8 mouse cellular contexts compared by ENCODE assay signal in the genomic region with DNA sequence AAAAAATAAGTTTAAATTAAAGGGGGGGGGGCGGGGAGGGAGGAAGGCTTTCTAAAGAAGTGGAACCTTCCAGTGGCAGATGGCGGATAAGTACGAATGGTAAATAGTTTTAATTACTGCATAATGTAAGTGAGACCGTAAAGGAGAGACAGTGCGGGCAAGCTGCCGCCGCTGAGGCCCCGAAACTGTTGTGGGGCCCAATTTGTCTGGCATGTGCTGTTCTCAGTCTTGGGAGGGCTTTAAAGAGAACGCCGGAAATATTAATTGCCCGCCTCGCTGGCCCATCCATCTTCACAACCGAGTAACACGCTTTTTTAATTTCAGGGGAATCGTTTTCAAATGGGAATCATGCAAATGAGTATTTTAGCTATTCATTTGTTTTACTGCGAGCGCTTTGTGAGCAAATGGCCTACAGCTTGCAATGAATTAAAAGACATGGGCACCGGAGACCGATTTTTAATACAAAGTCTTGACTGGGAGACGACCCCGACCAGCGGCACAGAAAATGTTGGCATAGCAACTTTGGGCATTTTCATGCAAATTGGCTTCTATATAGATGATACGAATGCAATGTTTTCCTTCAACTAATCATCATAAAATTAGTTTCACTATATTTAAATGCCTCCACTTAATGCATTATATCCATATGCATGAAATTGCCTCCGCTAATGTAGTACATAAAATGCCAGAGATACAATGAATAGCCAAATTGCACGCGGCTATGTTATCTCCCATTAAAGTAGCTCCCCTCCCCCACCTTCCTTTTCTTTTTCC.
DNase-seq lines count a peak whose midpoint lies in the region; ATAC-seq and TF ChIP-seq lines count a peak whose summit lies in the region.

No protein-coding gene starts in this region.

- no peak for ATAC-seq in lung, embryonic 15.5 days (ENCODE audit: borderline replicate concordance, extremely low read depth, low FRiP score, low TSS enrichment)
- no peak for ATAC-seq in limb, embryonic 12.5 days (ENCODE audit: insufficient number of reproducible peaks, insufficient read depth, low FRiP score, low TSS enrichment, low read depth)
- ATAC-seq in neural tube, embryonic 15.5 days (ENCODE audit: low FRiP score), result peak; percentile 66

- peak overlapping the region; percentile 47 for H3K4me2 ChIP-seq in lung, embryonic 15.5 days
- peak overlapping the region; percentile 55 for H3K4me2 ChIP-seq in limb, embryonic 12.5 days
- peak overlapping the region; percentile 54 for H3K4me2 ChIP-seq in neural tube, embryonic 15.5 days

- H3K27me3 ChIP-seq in cerebellum, adult 2 months (ENCODE audit: control insufficient read depth, insufficient read depth, low read length), result no peaks in the 10 kb centered on the region; the same call in 1 of the 2 replicates
- no peaks in the 10 kb centered on the region for H3K27me3 ChIP-seq in lung, embryonic 15.5 days
- H3K27me3 ChIP-seq in limb, embryonic 12.5 days, result peaks cover 7% of the 10 kb centered on the region
- peaks cover 3% of the 10 kb centered on the region; the same call in 1 of the 2 replicates for H3K27me3 ChIP-seq in neural tube, embryonic 15.5 days (replicated peaks)
- H3K27me3 ChIP-seq in thymus, adult 2 months (ENCODE audit: control insufficient read depth, insufficient read depth, low read length), result no peaks in the 10 kb centered on the region

- peak in 1 of 2 experiments; percentile 11 for DNase-seq in cerebellum, adult 2 months
- DNase-seq in cerebellum, postnatal 25 days, result no peak
- no peak for DNase-seq in lung, postnatal 14 days
- no peak for DNase-seq in right cerebral cortex, adult 2 months (ENCODE audit: low spot score in 2 of 2)
- DNase-seq in thymus, adult 2 months, result no peak

- H3K9ac ChIP-seq in lung, embryonic 15.5 days, result no peak overlapping the region
- H3K9ac ChIP-seq in limb, embryonic 12.5 days (replicated peaks), result no peak overlapping the region
- 0 out of 2 replicates have a peak overlapping the region, but pooled peaks have one; percentile 20 for H3K9ac ChIP-seq in neural tube, embryonic 15.5 days (replicated peaks)

- TF ChIP-seq CTCF in cerebellum, adult 2 months (IDR thresholded peaks at IDR 0.05; ENCODE audit: borderline replicate concordance, insufficient read depth, low read depth, low read length), result no peak
- TF ChIP-seq CTCF in thymus, adult 2 months (IDR thresholded peaks at IDR 0.05; ENCODE audit: borderline replicate concordance, control insufficient read depth, extremely low read depth, insufficient read depth, low read length, poor library complexity), result no peak

- peak overlapping the region; percentile 11 for H3K4me3 ChIP-seq in cerebellum, adult 2 months (replicated peaks; ENCODE audit: insufficient read depth, low read depth, low read length)
- H3K4me3 ChIP-seq in lung, embryonic 15.5 days, result 0 out of 2 replicates have a peak overlapping the region, but pooled peaks have one; percentile 2
- H3K4me3 ChIP-seq in limb, embryonic 12.5 days (replicated peaks), result peak overlapping the region; percentile 23
- peak overlapping the region; percentile 13; the same call in 1 of the 2 replicates for H3K4me3 ChIP-seq in neural tube, embryonic 15.5 days (replicated peaks)
- H3K4me3 ChIP-seq in thymus, adult 2 months (ENCODE audit: control insufficient read depth, insufficient read depth, low read length), result no peak overlapping the region

- WGBS in cerebellum, adult 2 months, result 11% methylated on average over 26 of the region's 26 CpGs
- 26% methylated on average over 26 of the region's 26 CpGs for WGBS in lung, embryonic 15.5 days
- 18% methylated on average over 26 of the region's 26 CpGs for WGBS in limb, embryonic 12.5 days
- WGBS in neural tube, embryonic 15.5 days, result 5% methylated on average over 25 of the region's 26 CpGs
- WGBS in thymus, adult 2 months, result 37% methylated on average over 26 of the region's 26 CpGs

- H3K4me1 ChIP-seq in cerebellum, adult 2 months (ENCODE audit: control insufficient read depth, insufficient read depth, low read length), result no peaks in the 10 kb centered on the region
- H3K4me1 ChIP-seq in lung, embryonic 15.5 days, result peaks cover 22% of the 10 kb centered on the region; the same call in 1 of the 2 replicates
- H3K4me1 ChIP-seq in limb, embryonic 12.5 days (replicated peaks), result peaks cover 31% of the 10 kb centered on the region
- H3K4me1 ChIP-seq in neural tube, embryonic 15.5 days, result peaks cover 62% of the 10 kb centered on the region
- 0 out of 2 replicates have a peak, but pooled peaks cover 3% of the 10 kb centered on the region for H3K4me1 ChIP-seq in thymus, adult 2 months (replicated peaks; ENCODE audit: control insufficient read depth, insufficient read depth, low read length)

- no peak overlapping the region for H3K27ac ChIP-seq in cerebellum, adult 2 months (ENCODE audit: insufficient read depth, low read length)
- no peak overlapping the region for H3K27ac ChIP-seq in lung, embryonic 15.5 days
- H3K27ac ChIP-seq in limb, embryonic 12.5 days, result no peak overlapping the region
- peak overlapping the region; percentile 78 for H3K27ac ChIP-seq in neural tube, embryonic 15.5 days (replicated peaks)
- H3K27ac ChIP-seq in thymus, adult 2 months (ENCODE audit: control insufficient read depth, insufficient read depth, low read length), result no peak overlapping the region

- no peaks in the 10 kb centered on the region for H3K9me3 ChIP-seq in lung, embryonic 15.5 days
- 0 out of 2 replicates have a peak, but pooled peaks cover 3% of the 10 kb centered on the region for H3K9me3 ChIP-seq in limb, embryonic 12.5 days
- no peaks in the 10 kb centered on the region for H3K9me3 ChIP-seq in neural tube, embryonic 15.5 days (replicated peaks)

- no peak for TF ChIP-seq POLR2A in cerebellum, adult 2 months (IDR thresholded peaks at IDR 0.05; ENCODE audit: borderline replicate concordance, insufficient read depth, low read length)
- TF ChIP-seq POLR2A in thymus, adult 2 months (IDR thresholded peaks at IDR 0.05; ENCODE audit: control insufficient read depth, extremely low read depth, insufficient read depth, low read length, poor library complexity), result no peak

- H3K36me3 ChIP-seq in lung, embryonic 15.5 days, result no peaks in the 10 kb centered on the region
- no peaks in the 10 kb centered on the region for H3K36me3 ChIP-seq in limb, embryonic 12.5 days
- H3K36me3 ChIP-seq in neural tube, embryonic 15.5 days, result no peaks in the 10 kb centered on the region
- H3K36me3 ChIP-seq in thymus, adult 2 months (ENCODE audit: control insufficient read depth, insufficient read depth, low read length), result no peaks in the 10 kb centered on the region
